Mouse (Mus musculus) cerebellum, adult 11 months (tissue): ENCODE data around the gene Ell2.
A peak's percentile ranks its signal among the peaks of the same experiment; 100 is the strongest.

Experiments
- DNase-seq: peaks from one replicate; pipeline ENCODE4 v3.0.0; 2022

Gene Ell2

GRCm38 (mm10) chr13:75733594-75734161 is 27.1 kb downstream of the Ell2 start:
- DNase-seq = no peak

GRCm38 (mm10) chr13:75734231-75734630 is 27.7 kb downstream of the Ell2 start:
- no peak for DNase-seq

GRCm38 (mm10) chr13:75735606-75736005 is 29.0 kb downstream of the Ell2 start:
- DNase-seq = no peak

GRCm38 (mm10) chr13:75737991-75738390 is 31.4 kb downstream of the Ell2 start:
- no peak for DNase-seq

- DNase-seq = no peak
Measured at GRCm38 (mm10) chr13:75738536-75738935, 32.0 kb downstream of the Ell2 start.

- DNase-seq = no peak
Measured at GRCm38 (mm10) chr13:75738957-75739356, 32.4 kb downstream of the Ell2 start.

GRCm38 (mm10) chr13:75740018-75740417 is 33.5 kb downstream of the Ell2 start:
- DNase-seq = no peak

GRCm38 (mm10) chr13:75741119-75741518 is 34.6 kb downstream of the Ell2 start:
- DNase-seq = no peak

GRCm38 (mm10) chr13:75741736-75742729 is 35.5 kb downstream of the Ell2 start:
- DNase-seq = no peak

GRCm38 (mm10) chr13:75742970-75743369 is 36.4 kb downstream of the Ell2 start:
- no peak for DNase-seq

GRCm38 (mm10) chr13:75744065-75744464 is 37.5 kb downstream of the Ell2 start:
- no peak for DNase-seq

GRCm38 (mm10) chr13:75745328-75745727 is 38.8 kb downstream of the Ell2 start:
- no peak for DNase-seq

GRCm38 (mm10) chr13:75747265-75747664 is 40.7 kb downstream of the Ell2 start:
- no peak for DNase-seq

- no peak for DNase-seq
Measured at GRCm38 (mm10) chr13:75748685-75749084, 42.1 kb downstream of the Ell2 start.

GRCm38 (mm10) chr13:75750785-75751184 is 44.2 kb downstream of the Ell2 start:
- no peak for DNase-seq

GRCm38 (mm10) chr13:75752216-75752938 is 45.8 kb downstream of the Ell2 start:
- DNase-seq = peak; percentile 42

GRCm38 (mm10) chr13:75754398-75754797 is 47.8 kb downstream of the Ell2 start:
- no peak for DNase-seq

GRCm38 (mm10) chr13:75760859-75761548 is 54.4 kb downstream of the Ell2 start:
- DNase-seq = no peak

- DNase-seq = no peak
Measured at GRCm38 (mm10) chr13:75762759-75763158, 56.2 kb downstream of the Ell2 start.

GRCm38 (mm10) chr13:75763280-75763679 is 56.7 kb downstream of the Ell2 start:
- no peak for DNase-seq

- DNase-seq = no peak
Measured at GRCm38 (mm10) chr13:75765742-75766141, 59.2 kb downstream of the Ell2 start.

- DNase-seq = no peak
Measured at GRCm38 (mm10) chr13:75766238-75766637, 59.7 kb downstream of the Ell2 start.

GRCm38 (mm10) chr13:75766967-75767366 is 60.4 kb downstream of the Ell2 start:
- DNase-seq = no peak
